Mouse (Mus musculus) hindbrain, embryonic 16.5 days (tissue): ENCODE results near the gene Eng. TPM values are rescaled to one million over a fixed set of nuclear protein-coding genes. Genes with fewer than 3 reads are reported as not detected.
A peak's percentile ranks its signal among the peaks of the same experiment; 100 is the strongest.

Experiments used
- ATAC-seq: fragments of 200-750 bp; cut with Nextera tagmentation; 2 replicates; pipeline ENCODE4 v1.8.0; 2017; ENCODE audit warnings: moderate TSS enrichment, moderate library complexity
- H3K27ac ChIP-seq: fragments of 300-500 bp; sonication (generic); 2 replicates; pipeline ENCODE4 v1.5.1; 2014; ENCODE audit warnings: low read depth, mild to moderate bottlenecking, control low read depth, low read length, moderate library complexity
- H3K27me3 ChIP-seq: fragments of 300-500 bp; sonication (generic); replicated peaks from 2 replicates; pipeline ENCODE4 v1.6.1; 2014; ENCODE audit warnings: low read length; ENCODE audit not compliant: control insufficient read depth, insufficient read depth
- H3K36me3 ChIP-seq: fragments of 300-500 bp; sonication (generic); 2 replicates; pipeline ENCODE4 v1.6.1; 2014; ENCODE audit warnings: mild to moderate bottlenecking, low read length, moderate library complexity, mixed read lengths; ENCODE audit not compliant: control insufficient read depth, insufficient read depth
- H3K4me1 ChIP-seq: fragments of 300-500 bp; sonication (generic); 2 replicates; pipeline ENCODE4 v1.6.1; 2014; ENCODE audit warnings: low read depth, low read length; ENCODE audit not compliant: control insufficient read depth, insufficient read depth
- H3K4me2 ChIP-seq: fragments of 300-500 bp; sonication (generic); 2 replicates; pipeline ENCODE4 v1.6.1; 2014; ENCODE audit warnings: mild to moderate bottlenecking, low read length, control low read depth, moderate library complexity
- H3K4me3 ChIP-seq: fragments of 300-500 bp; sonication (generic); 2 replicates; pipeline ENCODE4 v1.5.1; 2014; ENCODE audit warnings: mild to moderate bottlenecking, low read length, control low read depth, moderate library complexity
- H3K9ac ChIP-seq: fragments of 300-500 bp; sonication (generic); 2 replicates; pipeline ENCODE4 v1.6.1; 2014; ENCODE audit warnings: low read depth, mild to moderate bottlenecking, control low read depth, low read length, moderate library complexity
- H3K9me3 ChIP-seq: fragments of 300-500 bp; sonication (generic); 2 replicates; pipeline ENCODE4 v1.6.1; 2014; ENCODE audit warnings: mild to moderate bottlenecking, low read length, moderate library complexity; ENCODE audit not compliant: control insufficient read depth
- WGBS: fragments of 180-500 bp; shearing (Covaris S2); extraction: QIAGEN DNeasy Blood & Tissue Kit; methylation state at CpG from one replicate; pipeline ENCODE4 v1.1.7; 2014; 5-methylcytosine and 5-hydroxymethylcytosine counted together
- polyA plus RNA-seq: library from polyadenylated mRNA; unstranded; fragments of >200 nt; fragmentation: Nextera tagmentation; extraction: Ambion mirVana; gene quantifications from 2 replicates; pipeline ENCODE4 v1.2.1, GENCODE M21; 2015

The Eng gene
- polyA plus RNA-seq, 1 experiment from 2014 or later: 34.2 TPM

- Histone ChIP-seq H3K4me2 (peak overlapping the region; percentile 86), H3K9ac (peak overlapping the region; percentile 88), H3K27me3 (no peaks in the 10 kb centered on the region), H3K36me3 (no peaks in the 10 kb centered on the region), H3K4me3 (peak overlapping the region; percentile 84), H3K27ac (peak overlapping the region; percentile 51), H3K4me1 (peaks cover 16% of the 10 kb centered on the region), H3K9me3 (no peaks in the 10 kb centered on the region)
- 19% methylated on average over 29 of the region's 55 CpGs for WGBS
- peak; percentile 86 for ATAC-seq
Measured at GRCm38 (mm10) chr2:32606161-32607142, 39.9 kb upstream of the Eng start.

DNA sequence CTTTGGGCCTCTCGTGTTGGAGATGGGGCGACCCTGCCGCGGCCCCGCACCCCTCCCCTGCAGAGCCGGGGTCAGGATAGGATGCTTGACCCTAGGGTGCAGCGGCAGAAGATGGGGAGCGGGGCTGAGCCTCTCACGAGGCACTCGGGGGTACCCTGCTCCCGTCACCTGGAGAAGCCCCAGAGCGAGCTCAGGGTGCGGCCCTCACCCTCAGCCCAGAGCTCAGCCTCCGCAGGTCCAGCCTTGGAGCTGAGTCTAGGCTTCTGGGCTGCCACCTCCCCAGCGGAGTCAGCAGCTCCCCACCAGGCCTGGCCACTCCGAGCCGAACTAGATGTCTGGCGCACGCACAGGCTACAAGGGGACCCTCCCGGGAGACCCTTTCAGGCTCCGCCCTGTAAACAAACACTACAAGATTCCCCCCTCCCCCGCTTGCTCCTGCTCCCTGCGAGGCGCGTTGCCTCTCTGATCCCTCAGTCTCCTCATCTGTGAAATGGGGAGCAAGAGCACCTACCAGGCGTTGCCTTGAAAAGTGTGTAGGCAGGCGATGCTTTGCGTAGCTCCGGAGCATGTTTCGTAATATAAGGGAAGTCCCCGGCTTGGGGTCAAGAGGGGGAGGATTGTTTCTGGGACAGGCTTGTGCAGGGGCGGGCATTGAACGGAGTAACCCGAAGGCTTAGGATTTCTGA lies 39.0 kb upstream of the Eng start:
- H3K4me3 ChIP-seq: peak overlapping the region; percentile 84
- peaks cover 16% of the 10 kb centered on the region for H3K4me1 ChIP-seq
- H3K27ac ChIP-seq: peak overlapping the region; percentile 51
- H3K36me3 ChIP-seq: peaks cover 2% of the 10 kb centered on the region; the same call in 1 of the 2 replicates
- H3K9ac ChIP-seq: peak overlapping the region; percentile 88
- H3K9me3 ChIP-seq: no peaks in the 10 kb centered on the region
- H3K4me2 ChIP-seq: peak overlapping the region; percentile 86
- WGBS: 7% methylated on average over 34 of the region's 34 CpGs
- H3K27me3 ChIP-seq: no peaks in the 10 kb centered on the region
- ATAC-seq: peak; percentile 63

GRCm38 (mm10) chr2:32608141-32608777 lies 38.1 kb upstream of the Eng start:
- WGBS: 9% methylated on average over 25 of the region's 25 CpGs
- peak; percentile 40; the same call in 1 of the 2 replicates for ATAC-seq
- Histone ChIP-seq H3K9me3 (no peaks in the 10 kb centered on the region), H3K4me1 (peaks cover 16% of the 10 kb centered on the region), H3K4me2 (peak overlapping the region; percentile 86), H3K27ac (no peak overlapping the region; the same call in 1 of the 2 replicates), H3K4me3 (peak overlapping the region; percentile 84), H3K36me3 (peaks cover 2% of the 10 kb centered on the region; the same call in 1 of the 2 replicates), H3K27me3 (no peaks in the 10 kb centered on the region), H3K9ac (no peak overlapping the region)

DNA sequence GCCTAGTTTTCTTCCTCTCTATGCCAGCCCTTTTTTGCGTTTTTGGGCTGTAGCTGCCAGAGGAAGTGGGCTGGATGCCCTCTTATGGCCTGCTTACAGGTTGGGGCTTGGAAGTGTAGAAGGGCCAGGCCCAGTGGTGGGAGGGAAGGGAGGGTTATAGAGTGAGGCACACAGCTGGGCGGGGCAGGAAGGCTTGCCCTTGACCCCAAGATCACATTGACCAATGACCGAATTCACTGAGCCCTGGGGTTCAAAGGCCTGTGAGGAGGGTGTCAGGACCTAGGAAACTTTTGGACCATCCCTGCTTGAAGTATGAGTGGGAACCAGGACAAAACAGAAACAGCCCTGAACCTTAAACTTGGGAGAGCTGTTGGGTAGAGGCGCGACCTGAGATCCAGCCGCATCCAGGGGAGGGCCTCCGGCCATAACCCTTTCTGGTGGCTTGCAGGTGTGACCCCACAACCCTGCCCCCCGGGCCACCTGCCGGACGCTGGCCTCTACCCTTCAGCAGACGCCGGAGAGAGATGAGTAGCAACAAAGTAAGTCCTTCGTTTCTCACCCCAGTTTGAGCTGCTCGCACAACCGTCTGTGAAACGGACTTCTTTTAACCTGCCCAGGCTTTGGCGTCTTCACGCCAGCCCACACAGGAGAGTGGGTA lies 37.5 kb upstream of the Eng start:
- Histone ChIP-seq H3K4me3 (peak overlapping the region; percentile 84), H3K9me3 (no peaks in the 10 kb centered on the region), H3K27ac (no peak overlapping the region), H3K36me3 (peaks cover 2% of the 10 kb centered on the region; the same call in 1 of the 2 replicates), H3K4me2 (peak overlapping the region; percentile 86), H3K27me3 (no peaks in the 10 kb centered on the region), H3K4me1 (peaks cover 16% of the 10 kb centered on the region), H3K9ac (no peak overlapping the region)
- 38% methylated on average over 18 of the region's 18 CpGs for WGBS
- no peak for ATAC-seq

- H3K4me3 ChIP-seq: peak overlapping the region; percentile 25; the same call in 1 of the 2 replicates
- no peak overlapping the region for H3K27ac ChIP-seq
- no peak overlapping the region for H3K9ac ChIP-seq
- peaks cover 10% of the 10 kb centered on the region; the same call in 1 of the 2 replicates for H3K36me3 ChIP-seq
- no peaks in the 10 kb centered on the region for H3K27me3 ChIP-seq
- no peak for ATAC-seq
- 18% methylated on average over 23 of the region's 23 CpGs for WGBS
- H3K9me3 ChIP-seq: no peaks in the 10 kb centered on the region
- H3K4me2 ChIP-seq: peak overlapping the region; percentile 52
- peaks cover 16% of the 10 kb centered on the region for H3K4me1 ChIP-seq
Measured at GRCm38 (mm10) chr2:32610610-32611229, 35.7 kb upstream of the Eng start.

GRCm38 (mm10) chr2:32612274-32612673 lies 34.1 kb upstream of the Eng start:
- H3K4me2 ChIP-seq: no peak overlapping the region
- no peaks in the 10 kb centered on the region for H3K9me3 ChIP-seq
- H3K27ac ChIP-seq: no peak overlapping the region
- no peaks in the 10 kb centered on the region for H3K27me3 ChIP-seq
- no peak for ATAC-seq
- H3K4me1 ChIP-seq: peaks cover 15% of the 10 kb centered on the region
- no peak overlapping the region for H3K4me3 ChIP-seq
- WGBS: 71% methylated on average over 26 of the region's 26 CpGs
- H3K36me3 ChIP-seq: peaks cover 10% of the 10 kb centered on the region
- H3K9ac ChIP-seq: no peak overlapping the region

- Histone ChIP-seq H3K9ac (no peak overlapping the region), H3K36me3 (peaks cover 14% of the 10 kb centered on the region), H3K4me3 (no peak overlapping the region), H3K27me3 (no peaks in the 10 kb centered on the region), H3K27ac (no peak overlapping the region), H3K9me3 (no peaks in the 10 kb centered on the region; the same call in 1 of the 2 replicates), H3K4me1 (peaks cover 13% of the 10 kb centered on the region), H3K4me2 (no peak overlapping the region)
- WGBS: 84% methylated on average over 1 of the region's 1 CpGs
- no peak for ATAC-seq
Measured at GRCm38 (mm10) chr2:32617109-32617508, 29.3 kb upstream of the Eng start.

DNA sequence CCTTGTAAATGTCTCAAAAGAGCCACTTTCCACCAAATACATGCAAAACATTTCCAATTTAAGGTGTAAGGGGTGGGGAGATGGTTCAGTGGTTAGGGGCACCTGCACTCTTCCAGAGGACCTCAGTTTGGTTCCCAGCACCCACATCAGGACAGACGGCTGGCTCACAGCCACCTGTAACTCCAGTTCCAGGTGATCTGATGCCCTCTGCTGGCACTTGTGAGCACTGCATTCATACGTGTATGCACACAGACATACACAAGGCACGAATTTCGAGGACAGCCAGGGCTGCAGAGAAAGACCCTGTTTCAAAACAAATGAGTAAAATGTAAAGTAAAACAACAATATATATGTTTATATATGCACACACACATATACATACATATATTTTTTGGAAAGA lies 28.8 kb upstream of the Eng start:
- ATAC-seq: no peak
- Histone ChIP-seq H3K4me1 (peaks cover 13% of the 10 kb centered on the region), H3K36me3 (peaks cover 12% of the 10 kb centered on the region), H3K4me3 (no peak overlapping the region), H3K27ac (no peak overlapping the region), H3K4me2 (no peak overlapping the region), H3K9ac (no peak overlapping the region), H3K9me3 (no peaks in the 10 kb centered on the region; the same call in 1 of the 2 replicates), H3K27me3 (no peaks in the 10 kb centered on the region)
- WGBS: 97% methylated on average over 4 of the region's 4 CpGs
